Mouse (Mus musculus): ENCODE results near the gene Dcst1. TPM values are rescaled to one million over a fixed set of nuclear protein-coding genes. Genes with fewer than 3 reads are reported as not detected.
A peak's percentile ranks its signal among the peaks of the same experiment; 100 is the strongest.

Gene Dcst1
- polyA plus RNA-seq, 1 experiment: 0.20 TPM

- H3K79me2 ChIP-seq (ENCODE audit: control insufficient read depth, insufficient read depth): peaks cover 7% of the 10 kb centered on the region
- no peak overlapping the region for H3K4me3 ChIP-seq (ENCODE audit: insufficient read depth, poor library complexity, severe bottlenecking)
- no peaks in the 10 kb centered on the region for H3K27me3 ChIP-seq (ENCODE audit: control insufficient read depth, insufficient read depth, insufficient read length)
- no peak for TF ChIP-seq FOSL1 (IDR thresholded peaks at IDR 0.05; ENCODE audit: insufficient read depth, low read length, poor library complexity, severe bottlenecking)
- TF ChIP-seq MAX (IDR thresholded peaks at IDR 0.05): no peak
- no peak for TF ChIP-seq CTCF (IDR thresholded peaks at IDR 0.05; ENCODE audit: control insufficient read depth, insufficient read depth, insufficient read length)
- no peak for TF ChIP-seq MYOG (IDR thresholded peaks at IDR 0.05; ENCODE audit: control insufficient read depth, extremely low read depth, insufficient read length)
- no peak for TF ChIP-seq USF1 (IDR thresholded peaks at IDR 0.05; ENCODE audit: low read depth)
- TF ChIP-seq CEBPB (IDR thresholded peaks at IDR 0.05; ENCODE audit: low read depth): no peak
- no peak for TF ChIP-seq MYOD1 (IDR thresholded peaks at IDR 0.05; ENCODE audit: control insufficient read depth, insufficient read length, low read depth)
- no peaks in the 10 kb centered on the region for H3K79me3 ChIP-seq (ENCODE audit: low read depth)
- H3K36me3 ChIP-seq (ENCODE audit: control insufficient read depth, insufficient read depth): peaks cover 13% of the 10 kb centered on the region
- H3ac ChIP-seq (ENCODE audit: control insufficient read depth, insufficient read length, low read depth): no peak overlapping the region
Measured at GRCm38 (mm10) chr3:89406887-89407286, 41.8 kb upstream of the Dcst1 start.

- H3K27me3 ChIP-seq (ENCODE audit: control insufficient read depth, insufficient read depth, insufficient read length): no peaks in the 10 kb centered on the region
- no peaks in the 10 kb centered on the region for H3K79me3 ChIP-seq (ENCODE audit: low read depth)
- peaks cover 17% of the 10 kb centered on the region for H3K36me3 ChIP-seq (ENCODE audit: control insufficient read depth, insufficient read depth)
- no peak within 1 kb of the TSS for H3ac ChIP-seq (ENCODE audit: control insufficient read depth, insufficient read length, low read depth)
- no peak for TF ChIP-seq MYOG (IDR thresholded peaks at IDR 0.05; ENCODE audit: control insufficient read depth, extremely low read depth, insufficient read length)
- TF ChIP-seq FOSL1 (IDR thresholded peaks at IDR 0.05; ENCODE audit: insufficient read depth, low read length, poor library complexity, severe bottlenecking): no peak
- TF ChIP-seq USF1 (IDR thresholded peaks at IDR 0.05; ENCODE audit: low read depth): no peak
- no peak for TF ChIP-seq MYOD1 (IDR thresholded peaks at IDR 0.05; ENCODE audit: control insufficient read depth, insufficient read length, low read depth)
- TF ChIP-seq MAX (IDR thresholded peaks at IDR 0.05): no peak
- no peak for TF ChIP-seq CEBPB (IDR thresholded peaks at IDR 0.05; ENCODE audit: low read depth)
- no peak for TF ChIP-seq CTCF (IDR thresholded peaks at IDR 0.05; ENCODE audit: control insufficient read depth, insufficient read depth, insufficient read length)
- H3K4me3 ChIP-seq (ENCODE audit: insufficient read depth, poor library complexity, severe bottlenecking): no peak within 1 kb of the TSS
- no peaks in the 10 kb centered on the region for H3K79me2 ChIP-seq (ENCODE audit: control insufficient read depth, insufficient read depth)
Measured at GRCm38 (mm10) chr3:89402693-89403092, 37.6 kb upstream of the Dcst1 start, which contains the start of gene Lenep. Gene Lenep (minus strand): TSS chr3:89402793.

- H3K4me3 ChIP-seq (ENCODE audit: insufficient read depth, poor library complexity, severe bottlenecking): no peak overlapping the region
- H3K36me3 ChIP-seq (ENCODE audit: control insufficient read depth, insufficient read depth): peaks cover 17% of the 10 kb centered on the region
- H3K27me3 ChIP-seq (ENCODE audit: control insufficient read depth, insufficient read depth, insufficient read length): no peaks in the 10 kb centered on the region
- no peaks in the 10 kb centered on the region for H3K79me2 ChIP-seq (ENCODE audit: control insufficient read depth, insufficient read depth)
- TF ChIP-seq CTCF (IDR thresholded peaks at IDR 0.05; ENCODE audit: control insufficient read depth, insufficient read depth, insufficient read length): no peak
- no peak for TF ChIP-seq MAX (IDR thresholded peaks at IDR 0.05)
- no peak for TF ChIP-seq FOSL1 (IDR thresholded peaks at IDR 0.05; ENCODE audit: insufficient read depth, low read length, poor library complexity, severe bottlenecking)
- TF ChIP-seq MYOD1 (IDR thresholded peaks at IDR 0.05; ENCODE audit: control insufficient read depth, insufficient read length, low read depth): no peak
- no peak for TF ChIP-seq USF1 (IDR thresholded peaks at IDR 0.05; ENCODE audit: low read depth)
- TF ChIP-seq CEBPB (IDR thresholded peaks at IDR 0.05; ENCODE audit: low read depth): no peak
- no peak for TF ChIP-seq MYOG (IDR thresholded peaks at IDR 0.05; ENCODE audit: control insufficient read depth, extremely low read depth, insufficient read length)
- H3ac ChIP-seq (ENCODE audit: control insufficient read depth, insufficient read length, low read depth): no peak overlapping the region
- H3K79me3 ChIP-seq (ENCODE audit: low read depth): no peaks in the 10 kb centered on the region
Measured at GRCm38 (mm10) chr3:89401329-89401728, 36.3 kb upstream of the Dcst1 start.

- no peaks in the 10 kb centered on the region for H3K79me3 ChIP-seq (ENCODE audit: low read depth)
- H3K27me3 ChIP-seq (ENCODE audit: control insufficient read depth, insufficient read depth, insufficient read length): no peaks in the 10 kb centered on the region
- H3K79me2 ChIP-seq (ENCODE audit: control insufficient read depth, insufficient read depth): peaks cover 14% of the 10 kb centered on the region
- H3ac ChIP-seq (ENCODE audit: control insufficient read depth, insufficient read length, low read depth): no peak overlapping the region
- TF ChIP-seq MAX (IDR thresholded peaks at IDR 0.05): no peak
- H3K36me3 ChIP-seq (ENCODE audit: control insufficient read depth, insufficient read depth): peaks cover 3% of the 10 kb centered on the region
- no peak overlapping the region for H3K4me3 ChIP-seq (ENCODE audit: insufficient read depth, poor library complexity, severe bottlenecking)
Measured at GRCm38 (mm10) chr3:89396654-89397005, 31.6 kb upstream of the Dcst1 start.

- Histone ChIP-seq H3K79me3 (ENCODE audit: low read depth) (no peaks in the 10 kb centered on the region), H3K36me3 (ENCODE audit: control insufficient read depth, insufficient read depth) (no peaks in the 10 kb centered on the region), H3K79me2 (ENCODE audit: control insufficient read depth, insufficient read depth) (peaks cover 20% of the 10 kb centered on the region), H3ac (ENCODE audit: control insufficient read depth, insufficient read length, low read depth) (peak overlapping the region; percentile 62), H3K27me3 (ENCODE audit: control insufficient read depth, insufficient read depth, insufficient read length) (no peaks in the 10 kb centered on the region), H3K4me3 (ENCODE audit: insufficient read depth, poor library complexity, severe bottlenecking) (peak overlapping the region; percentile 34)
- TF ChIP-seq CTCF (IDR thresholded peaks at IDR 0.05; ENCODE audit: control insufficient read depth, insufficient read depth, insufficient read length): peak; percentile 82
- no peak for TF ChIP-seq CEBPB (IDR thresholded peaks at IDR 0.05; ENCODE audit: low read depth)
Measured at GRCm38 (mm10) chr3:89395806-89396653, 31.0 kb upstream of the Dcst1 start.

GRCm38 (mm10) chr3:89395419-89395805 is 30.4 kb upstream of the Dcst1 start:
- Histone ChIP-seq H3K79me2 (ENCODE audit: control insufficient read depth, insufficient read depth) (peaks cover 26% of the 10 kb centered on the region), H3K36me3 (ENCODE audit: control insufficient read depth, insufficient read depth) (no peaks in the 10 kb centered on the region), H3K27me3 (ENCODE audit: control insufficient read depth, insufficient read depth, insufficient read length) (no peaks in the 10 kb centered on the region), H3K4me3 (ENCODE audit: insufficient read depth, poor library complexity, severe bottlenecking) (peak overlapping the region; percentile 34), H3K79me3 (ENCODE audit: low read depth) (no peaks in the 10 kb centered on the region), H3ac (ENCODE audit: control insufficient read depth, insufficient read length, low read depth) (peak overlapping the region; percentile 56)
- TF ChIP-seq CEBPB (IDR thresholded peaks at IDR 0.05; ENCODE audit: low read depth): no peak
- no peak for TF ChIP-seq USF1 (IDR thresholded peaks at IDR 0.05; ENCODE audit: low read depth)
- no peak for TF ChIP-seq CTCF (IDR thresholded peaks at IDR 0.05; ENCODE audit: control insufficient read depth, insufficient read depth, insufficient read length)
- TF ChIP-seq MYOD1 (IDR thresholded peaks at IDR 0.05; ENCODE audit: control insufficient read depth, insufficient read length, low read depth): no peak
- no peak for TF ChIP-seq FOSL1 (IDR thresholded peaks at IDR 0.05; ENCODE audit: insufficient read depth, low read length, poor library complexity, severe bottlenecking)
- no peak for TF ChIP-seq MAX (IDR thresholded peaks at IDR 0.05)
- TF ChIP-seq MYOG (IDR thresholded peaks at IDR 0.05; ENCODE audit: control insufficient read depth, extremely low read depth, insufficient read length): no peak
